Mouse (Mus musculus) kidney, postnatal 0 days (tissue): ENCODE measurements around the gene Selenbp1. TPM values are rescaled to one million over a fixed set of nuclear protein-coding genes. Genes with fewer than 3 reads are reported as not detected.
"Not testable (repeated sequence)": the region's sequence is repeated elsewhere in the genome, so short reads cannot be mapped to it uniquely, and the experiment has no call there.

ENCODE experiments used
- ATAC-seq: fragments of 200-750 bp; cut with Nextera tagmentation; replicated peaks from 2 replicates; pipeline ENCODE4 v1.8.0; 2017; ENCODE audit warnings: low read depth, moderate number of reproducible peaks, moderate TSS enrichment, moderate library complexity; ENCODE audit not compliant: low FRiP score
- DNase-seq: peaks from one replicate; pipeline ENCODE4 v3.0.0-alpha.2; 2016; ENCODE audit warnings: low spot score
- H3K27ac ChIP-seq: fragments of 300-500 bp; sonication (generic); 2 replicates; pipeline ENCODE4 v1.5.1; 2014; ENCODE audit warnings: mild to moderate bottlenecking
- H3K27me3 ChIP-seq: fragments of 300-500 bp; sonication (generic); 2 replicates; pipeline ENCODE4 v1.6.1; 2014; ENCODE audit warnings: low read length, mixed read lengths; ENCODE audit not compliant: insufficient read depth
- H3K36me3 ChIP-seq: fragments of 300-500 bp; sonication (generic); 2 replicates; pipeline ENCODE4 v1.6.1; 2014; ENCODE audit warnings: low read length, mixed read lengths; ENCODE audit not compliant: insufficient read depth
- H3K4me1 ChIP-seq: fragments of 300-500 bp; sonication (generic); replicated peaks from 2 replicates; pipeline ENCODE4 v1.6.1; 2014; ENCODE audit warnings: antibody characterized with exemption, low read length, mixed read lengths; ENCODE audit not compliant: insufficient read depth
- H3K4me2 ChIP-seq: fragments of 300-500 bp; sonication (generic); 2 replicates; pipeline ENCODE4 v1.6.1; 2014; ENCODE audit warnings: mild to moderate bottlenecking, low read length, moderate library complexity, mixed read lengths
- H3K4me3 ChIP-seq: fragments of 300-500 bp; sonication (generic); replicated peaks from 2 replicates; pipeline ENCODE4 v1.5.1; 2014; ENCODE audit warnings: low read depth, low read length
- H3K9ac ChIP-seq: fragments of 300-500 bp; sonication (generic); 2 replicates; pipeline ENCODE4 v1.6.1; 2014; ENCODE audit warnings: low read depth, low read length
- H3K9me3 ChIP-seq: fragments of 300-500 bp; sonication (generic); replicated peaks from 2 replicates; pipeline ENCODE4 v1.6.1; 2016; ENCODE audit warnings: low read length, inconsistent platforms, mixed read lengths
- CTCF ChIP-seq: IDR thresholded peaks from 2 replicates; pipeline ENCODE4 v1.5.1; 2016; ENCODE audit warnings: antibody characterized with exemption, low read depth, mild to moderate bottlenecking, moderate library complexity
- WGBS: fragments of 180-500 bp; shearing (Covaris S2); extraction: QIAGEN DNeasy Blood & Tissue Kit; methylation state at CpG from one replicate; pipeline ENCODE4 v1.1.7; 2014; 5-methylcytosine and 5-hydroxymethylcytosine counted together
- polyA plus RNA-seq: library from polyadenylated mRNA; unstranded; fragments of >200 nt; fragmentation: Nextera tagmentation; extraction: Ambion mirVana; gene quantifications from 2 replicates; pipeline ENCODE4 v1.2.1, GENCODE M21; 2015

Gene Selenbp1
- polyA plus RNA-seq, 1 experiment from 2014 or later = 168 TPM

DNA sequence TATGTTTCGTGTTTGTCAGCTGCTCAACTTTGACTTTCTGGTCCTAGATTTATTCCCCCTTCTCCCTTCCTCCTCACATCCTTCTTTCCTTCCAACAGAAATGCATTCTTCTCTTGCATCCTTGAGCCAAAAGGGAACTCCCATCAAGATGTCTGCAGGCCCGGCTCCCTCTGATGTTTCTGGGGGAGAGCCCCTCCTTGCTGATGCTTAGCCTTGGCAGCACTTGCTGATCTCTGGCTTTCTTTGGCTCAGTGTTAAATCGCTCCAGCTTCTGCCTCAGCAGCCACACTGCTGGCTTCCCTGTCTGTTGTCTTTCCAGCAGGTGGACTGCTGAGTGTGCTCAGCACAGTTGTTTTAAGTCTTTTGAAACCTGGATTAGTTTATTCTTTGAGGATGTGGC is 11.8 kb upstream of the Selenbp1 start:
- Histone ChIP-seq H3K4me2 (no peak overlapping the region), H3K4me3 (no peak overlapping the region), H3K4me1 (peaks cover 4% of the 10 kb centered on the region; the same call in 1 of the 2 replicates), H3K27me3 (no peaks in the 10 kb centered on the region), H3K36me3 (no peaks in the 10 kb centered on the region), H3K27ac (no peak overlapping the region), H3K9me3 (no peaks in the 10 kb centered on the region), H3K9ac (no peak overlapping the region)
- 40% methylated on average over 3 of the region's 3 CpGs for WGBS
- peak; percentile 22 for DNase-seq
- no peak for ATAC-seq
- TF ChIP-seq CTCF = no peak

DNA sequence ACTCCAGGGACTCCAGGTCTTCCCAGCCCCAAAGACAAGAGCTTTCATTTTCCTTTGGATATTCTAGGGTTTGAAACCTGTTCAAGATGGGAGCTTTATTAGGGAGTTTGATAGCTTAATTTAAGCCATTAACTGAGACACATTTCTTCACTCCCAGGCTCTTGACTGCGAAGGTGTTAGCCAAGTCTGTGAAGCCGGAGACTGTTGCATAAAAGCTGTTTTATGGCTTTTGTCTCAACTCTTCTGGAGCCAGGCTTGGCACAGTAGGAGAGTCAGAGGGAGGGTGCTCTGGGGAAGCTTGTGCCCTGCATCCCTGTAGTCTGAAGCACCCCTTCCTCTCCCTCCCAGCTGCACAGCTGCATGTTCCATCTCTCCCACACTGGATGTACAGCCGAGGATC is 10.5 kb upstream of the Selenbp1 start:
- WGBS = 20% methylated on average over 3 of the region's 3 CpGs
- Histone ChIP-seq H3K36me3 (no peaks in the 10 kb centered on the region), H3K4me3 (no peak overlapping the region), H3K4me2 (no peak overlapping the region), H3K27me3 (no peaks in the 10 kb centered on the region), H3K9me3 (no peaks in the 10 kb centered on the region), H3K4me1 (peaks cover 3% of the 10 kb centered on the region; the same call in 1 of the 2 replicates), H3K27ac (no peak overlapping the region), H3K9ac (no peak overlapping the region)
- no peak for TF ChIP-seq CTCF
- ATAC-seq (no peak), DNase-seq (no peak)

DNA sequence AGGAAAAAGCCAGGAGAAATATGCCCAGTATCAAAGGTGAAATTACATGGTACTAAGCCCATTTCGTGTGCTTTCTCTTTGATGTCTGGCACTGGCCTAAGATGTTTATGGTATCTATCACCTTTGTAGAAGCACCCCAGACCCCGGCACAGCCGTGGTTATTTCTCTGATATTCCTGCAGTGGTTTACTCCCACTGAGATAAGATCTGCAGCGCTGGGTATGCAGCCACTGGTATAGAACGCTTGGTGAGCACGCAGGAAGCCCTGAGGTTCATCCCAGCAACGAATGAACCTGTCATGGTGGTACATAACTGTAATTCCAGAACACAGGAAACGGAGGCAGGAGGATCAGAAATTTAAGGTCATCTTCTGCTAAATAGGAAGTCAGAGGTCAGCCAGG is 8.2 kb upstream of the Selenbp1 start:
- WGBS = 27% methylated on average over 8 of the region's 8 CpGs
- DNase-seq = no peak
- no peaks in the 10 kb centered on the region for H3K9me3 ChIP-seq

DNA sequence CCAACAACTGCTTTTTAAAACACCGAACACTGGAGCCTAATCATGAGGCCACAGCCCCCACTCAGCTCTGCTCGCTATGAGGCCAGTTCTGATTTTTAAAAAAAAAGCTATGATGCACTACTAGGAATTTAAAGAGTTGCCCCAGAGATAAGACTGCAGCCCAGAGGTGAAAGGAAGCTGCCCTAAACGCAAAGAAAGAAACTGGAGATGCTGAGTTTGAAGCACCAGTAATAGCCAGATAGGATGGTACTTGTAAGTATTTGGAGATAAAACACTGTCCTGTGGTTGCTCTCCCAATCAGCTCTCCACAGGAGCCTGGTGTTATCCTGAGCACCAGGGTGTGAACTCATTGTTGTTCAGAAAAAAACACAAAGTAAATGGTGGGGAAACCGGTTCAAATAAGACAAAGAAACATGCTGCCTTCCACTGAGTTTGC is 6.5 kb upstream of the Selenbp1 start:
- WGBS = 46% methylated on average over 4 of the region's 4 CpGs
- not testable (repeated sequence) for H3K36me3 ChIP-seq, H3K4me3 ChIP-seq, H3K4me1 ChIP-seq, DNase-seq, ATAC-seq, H3K9me3 ChIP-seq, H3K27ac ChIP-seq, H3K4me2 ChIP-seq, H3K9ac ChIP-seq, H3K27me3 ChIP-seq

More for the DNA sequence above, 8.2 kb upstream of the Selenbp1 start:
- Histone ChIP-seq H3K4me2 (no peak overlapping the region), H3K9ac (no peak overlapping the region), H3K27ac (no peak overlapping the region), H3K4me1 (no peaks in the 10 kb centered on the region; the same call in 1 of the 2 replicates), H3K27me3 (no peaks in the 10 kb centered on the region), H3K4me3 (no peak overlapping the region), H3K36me3 (no peaks in the 10 kb centered on the region)
- ATAC-seq = no peak
- TF ChIP-seq CTCF = no peak

DNA sequence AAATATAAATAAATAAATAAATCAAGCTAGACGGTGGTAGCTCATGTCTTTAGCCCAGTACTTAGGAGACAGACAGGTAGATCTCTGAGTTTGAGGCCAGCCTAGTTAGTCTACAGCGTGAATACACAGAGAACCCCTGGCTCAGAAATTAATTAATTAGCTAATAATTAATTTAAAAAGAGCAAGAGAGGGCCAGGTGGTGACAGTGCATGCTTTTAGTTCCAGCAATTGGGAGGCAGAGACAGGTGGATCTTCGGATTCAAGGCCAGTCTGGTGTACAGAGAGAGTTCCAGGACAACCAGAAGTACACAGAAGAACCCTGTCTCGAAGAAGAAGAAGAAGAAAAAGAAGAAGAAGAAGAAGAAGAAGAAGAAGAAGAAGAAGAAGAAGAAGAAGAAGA is 3.9 kb upstream of the Selenbp1 start:
- not testable (repeated sequence) for H3K9ac ChIP-seq, H3K36me3 ChIP-seq, H3K27ac ChIP-seq, DNase-seq, H3K4me2 ChIP-seq, H3K9me3 ChIP-seq, H3K4me3 ChIP-seq, H3K27me3 ChIP-seq, ATAC-seq, H3K4me1 ChIP-seq
- 75% methylated on average over 3 of the region's 4 CpGs for WGBS

DNA sequence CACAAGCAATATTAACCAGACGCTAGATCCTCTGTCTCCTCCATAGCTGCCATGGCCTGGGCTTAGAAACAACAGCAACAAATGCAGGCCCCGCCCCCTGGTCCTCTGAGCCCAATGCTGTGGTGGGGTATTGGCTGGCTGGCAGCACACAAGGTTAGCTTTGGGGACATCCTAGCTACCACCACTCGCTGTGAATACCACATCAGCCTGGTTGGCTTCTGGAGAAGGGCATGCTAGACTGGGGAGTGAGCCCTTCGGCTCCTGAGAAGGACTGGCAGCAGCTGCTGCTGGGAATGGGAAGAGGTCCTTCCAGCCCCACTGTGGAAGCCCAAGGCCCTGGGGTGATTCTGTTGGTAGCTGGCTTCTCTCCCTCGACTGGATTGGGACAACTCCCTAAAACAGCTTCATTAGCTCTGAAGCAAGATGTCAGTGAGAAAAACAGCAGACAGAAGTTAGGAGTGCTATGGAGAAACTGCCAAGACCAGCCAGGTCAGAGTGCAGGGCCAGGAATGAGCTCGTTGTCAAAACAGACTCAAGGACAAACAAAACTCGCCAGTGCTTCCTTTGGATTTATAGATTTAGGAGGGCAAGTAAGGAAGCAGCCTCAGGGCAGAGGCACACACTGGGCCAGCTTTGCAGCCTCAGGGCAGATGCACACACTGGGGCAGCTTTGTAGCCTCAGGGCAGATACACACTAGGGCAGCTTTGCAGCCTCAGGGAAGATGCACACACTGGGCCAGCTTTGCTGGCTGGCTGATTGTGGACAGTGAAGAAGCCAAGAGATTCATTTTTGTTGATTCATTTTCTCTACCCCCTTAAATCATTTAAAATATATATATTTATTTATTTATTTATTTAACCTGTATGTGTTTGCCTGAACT is 2.2 kb upstream of the Selenbp1 start:
- peak; percentile 86 for DNase-seq
- H3K9me3 ChIP-seq, H3K36me3 ChIP-seq, H3K4me1 ChIP-seq, H3K4me3 ChIP-seq, H3K27me3 ChIP-seq, H3K9ac ChIP-seq, H3K4me2 ChIP-seq: not testable (repeated sequence)
- peak; percentile 19; the same call in 1 of the 2 replicates for ATAC-seq
- H3K27ac ChIP-seq = peak overlapping the region; percentile 77
- WGBS = 31% methylated on average over 7 of the region's 7 CpGs

DNA sequence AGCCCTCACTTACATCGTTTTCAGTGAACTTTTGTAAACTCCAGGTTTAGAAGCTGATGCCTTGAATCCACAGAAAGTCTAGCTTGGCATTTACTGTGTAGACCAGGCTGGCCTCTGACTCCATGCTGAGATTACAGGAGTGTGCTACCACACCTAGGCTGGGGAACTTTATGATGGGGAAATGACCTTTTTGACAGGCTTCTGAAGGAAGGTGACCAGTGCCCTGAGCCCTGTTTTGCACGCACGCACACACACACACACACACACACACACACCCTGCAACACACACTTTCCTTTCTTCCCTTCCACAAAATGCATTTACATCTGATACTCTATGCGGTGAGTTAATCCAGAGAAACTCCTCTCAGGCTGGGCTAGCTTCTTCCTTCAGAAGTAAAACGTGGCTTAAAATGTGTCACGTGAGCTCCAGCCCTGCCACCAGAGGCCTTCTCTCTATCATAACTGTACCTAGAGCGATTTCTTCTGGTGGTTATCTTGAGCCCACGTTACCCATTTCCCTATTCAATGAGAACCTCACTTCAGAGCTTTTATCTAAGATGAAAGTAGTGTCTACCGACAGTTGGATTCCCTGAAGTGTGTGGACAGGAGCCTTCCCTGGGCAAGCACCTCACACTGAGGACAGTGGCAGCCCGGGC is 1.3 kb upstream of the Selenbp1 start:
- not testable (repeated sequence) for H3K9me3 ChIP-seq, ATAC-seq, H3K4me1 ChIP-seq, H3K36me3 ChIP-seq, H3K9ac ChIP-seq, H3K4me2 ChIP-seq, H3K27me3 ChIP-seq, DNase-seq, H3K4me3 ChIP-seq
- 83% methylated on average over 10 of the region's 10 CpGs for WGBS
- peak overlapping the region; percentile 13; the same call in 1 of the 2 replicates for H3K27ac ChIP-seq

DNA sequence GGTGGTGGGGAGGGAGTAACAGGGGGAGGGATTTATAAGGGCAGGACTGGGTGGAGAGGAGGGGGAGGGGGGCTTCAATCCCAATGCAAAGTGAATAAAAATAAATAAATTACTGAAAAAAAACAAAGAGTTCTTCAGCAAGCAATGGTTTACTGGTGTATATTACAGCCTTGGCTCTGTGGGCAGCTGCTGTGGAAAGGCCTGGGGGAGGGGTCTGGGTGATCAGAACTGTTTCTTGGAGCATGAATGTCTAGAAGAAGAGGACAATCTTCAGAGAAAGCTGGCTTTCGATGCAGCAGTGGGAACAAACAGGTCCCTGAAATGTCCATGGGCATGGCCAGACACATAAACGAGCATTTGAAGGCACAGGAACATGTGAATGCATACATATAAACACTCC is 577 bp upstream of the Selenbp1 start:
- not testable (repeated sequence) for H3K9ac ChIP-seq, H3K27me3 ChIP-seq, H3K36me3 ChIP-seq, H3K4me2 ChIP-seq, ATAC-seq, H3K4me3 ChIP-seq, H3K4me1 ChIP-seq, H3K9me3 ChIP-seq
- WGBS = 31% methylated on average over 2 of the region's 2 CpGs
- peak overlapping the region; percentile 91 for H3K27ac ChIP-seq
- peak; percentile 42 for DNase-seq

DNA sequence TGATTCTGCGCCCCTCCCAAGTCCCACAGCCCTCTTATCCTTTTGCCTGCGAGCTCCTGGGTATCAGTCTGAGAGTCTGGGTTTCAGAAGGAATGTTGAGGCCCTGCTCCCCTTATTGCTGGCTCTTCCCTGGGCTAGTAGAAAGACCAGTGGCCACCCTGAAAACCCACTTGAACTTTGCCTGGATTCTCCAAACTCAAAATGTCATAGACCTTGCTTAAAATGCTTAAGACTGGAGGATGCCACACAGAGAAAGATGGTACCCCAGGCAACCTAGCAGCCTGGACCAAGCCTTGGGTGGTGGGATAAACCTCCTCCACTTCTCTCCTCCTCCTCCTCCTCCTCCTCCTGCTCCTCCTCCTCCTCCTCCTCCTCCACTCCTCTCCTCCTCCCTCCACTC is 748 bp downstream of the Selenbp1 start:
- WGBS = no CpG with 5 or more reads among the region's 2 CpGs
- not testable (repeated sequence) for DNase-seq, H3K4me3 ChIP-seq, H3K9me3 ChIP-seq, H3K36me3 ChIP-seq, H3K4me1 ChIP-seq, ATAC-seq, H3K9ac ChIP-seq, H3K27me3 ChIP-seq
- Histone ChIP-seq H3K4me2 (peak overlapping the region; percentile 57; the same call in 1 of the 2 replicates), H3K27ac (peak overlapping the region; percentile 91)
